Mouse (Mus musculus) heart, postnatal 0 days (tissue): Measurements from ENCODE around the gene Sertad2. TPM values are rescaled to one million over a fixed set of nuclear protein-coding genes. Genes with fewer than 3 reads are reported as not detected.

Experiments used
- ATAC-seq: fragments of 200-750 bp; cut with Nextera tagmentation; 2 replicates; pipeline ENCODE4 v1.8.0; 2017; ENCODE audit warnings: low read depth, moderate number of reproducible peaks, moderate library complexity; ENCODE audit not compliant: insufficient read depth
- DNase-seq: peaks from one replicate; pipeline ENCODE4 v3.0.0-alpha.2; 2016; ENCODE audit warnings: low spot score
- H3K27ac ChIP-seq: fragments of 300-500 bp; sonication (generic); 2 replicates; pipeline ENCODE4 v1.5.1; 2014; ENCODE audit warnings: low read depth, mild to moderate bottlenecking
- H3K27me3 ChIP-seq: fragments of 300-500 bp; sonication (generic); 2 replicates; pipeline ENCODE4 v1.6.1; 2014; ENCODE audit warnings: low read length, mixed read lengths; ENCODE audit not compliant: control insufficient read depth, insufficient read depth
- H3K36me3 ChIP-seq: fragments of 300-500 bp; sonication (generic); replicated peaks from 2 replicates; pipeline ENCODE4 v1.6.1; 2014; ENCODE audit warnings: low read length, mixed read lengths; ENCODE audit not compliant: control insufficient read depth, insufficient read depth
- H3K4me1 ChIP-seq: fragments of 300-500 bp; sonication (generic); 2 replicates; pipeline ENCODE4 v1.6.1; 2014; ENCODE audit warnings: antibody characterized with exemption; ENCODE audit not compliant: control insufficient read depth, insufficient read depth
- H3K4me2 ChIP-seq: fragments of 300-500 bp; sonication (generic); 2 replicates; pipeline ENCODE4 v1.6.1; 2014; ENCODE audit warnings: low read depth, mild to moderate bottlenecking, low read length, moderate library complexity
- H3K4me3 ChIP-seq: fragments of 300-500 bp; sonication (generic); 2 replicates; pipeline ENCODE4 v1.5.1; 2014; ENCODE audit warnings: low read depth, low read length
- H3K9ac ChIP-seq: fragments of 300-500 bp; sonication (generic); replicated peaks from 2 replicates; pipeline ENCODE4 v1.6.1; 2014; ENCODE audit warnings: low read depth, low read length, mixed read lengths
- H3K9me3 ChIP-seq: fragments of 300-500 bp; sonication (generic); replicated peaks from 2 replicates; pipeline ENCODE4 v1.6.1; 2016; ENCODE audit warnings: low read length; ENCODE audit not compliant: control insufficient read depth
- CTCF ChIP-seq: IDR thresholded peaks from 2 replicates; pipeline ENCODE4 v1.5.1; 2016; ENCODE audit warnings: antibody characterized with exemption, control low read depth, low read depth
- EP300 ChIP-seq: IDR thresholded peaks from 2 replicates; pipeline ENCODE4 v1.6.1; 2016; ENCODE audit warnings: antibody characterized with exemption, low read depth
- WGBS: fragments of 180-500 bp; shearing (Covaris S2); extraction: QIAGEN DNeasy Blood & Tissue Kit; methylation state at CpG from one replicate; pipeline ENCODE4 v1.1.7; 2014; 5-methylcytosine and 5-hydroxymethylcytosine counted together
- polyA plus RNA-seq: library from polyadenylated mRNA; unstranded; fragments of >200 nt; fragmentation: Nextera tagmentation; extraction: Ambion mirVana; gene quantifications from 2 replicates; pipeline ENCODE4 v1.2.1, GENCODE M21; 2015
- total RNA-seq: library from RNA; depleted of rRNA; stranded (reverse); fragments of >200 nt; gene quantifications from 2 replicates; pipeline ENCODE4 v1.2.3, GENCODE M21; 2014; ENCODE audit warnings: low replicate concordance

The Sertad2 gene
- total and polyA plus RNA-seq, 2 experiments from 2014 or later, result 33.3 to 33.5 TPM

DNA sequence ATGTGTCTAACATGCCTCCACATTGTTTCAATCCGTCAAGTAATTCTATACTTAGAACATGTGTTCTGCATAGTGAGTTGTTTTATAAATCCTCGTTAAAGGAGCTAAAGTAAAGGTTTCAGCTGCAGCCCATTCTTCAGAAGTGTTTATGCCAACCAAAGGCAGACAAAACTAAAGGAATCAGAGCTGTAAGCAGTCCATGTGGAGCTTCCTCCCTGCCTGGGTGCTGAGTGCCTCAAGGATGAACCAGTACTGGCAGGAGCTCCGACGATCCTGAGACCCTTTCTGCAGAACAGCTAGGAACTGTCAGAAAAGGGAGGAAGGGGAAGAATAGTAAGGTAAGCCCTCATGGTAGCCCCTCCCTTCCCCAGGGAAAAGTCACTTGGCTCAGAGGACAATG lies 28.3 kb upstream of the Sertad2 start:
- Histone ChIP-seq H3K9ac (no peak overlapping the region), H3K4me2 (no peak overlapping the region), H3K27me3 (no peaks in the 10 kb centered on the region), H3K9me3 (no peaks in the 10 kb centered on the region), H3K4me1 (no peaks in the 10 kb centered on the region), H3K4me3 (no peak overlapping the region), H3K27ac (no peak overlapping the region), H3K36me3 (no peaks in the 10 kb centered on the region)
- no peak for ATAC-seq
- TF ChIP-seq EP300 (no peak), CTCF (no peak)
- DNase-seq, result no peak
- WGBS, result 58% methylated on average over 4 of the region's 4 CpGs

DNA sequence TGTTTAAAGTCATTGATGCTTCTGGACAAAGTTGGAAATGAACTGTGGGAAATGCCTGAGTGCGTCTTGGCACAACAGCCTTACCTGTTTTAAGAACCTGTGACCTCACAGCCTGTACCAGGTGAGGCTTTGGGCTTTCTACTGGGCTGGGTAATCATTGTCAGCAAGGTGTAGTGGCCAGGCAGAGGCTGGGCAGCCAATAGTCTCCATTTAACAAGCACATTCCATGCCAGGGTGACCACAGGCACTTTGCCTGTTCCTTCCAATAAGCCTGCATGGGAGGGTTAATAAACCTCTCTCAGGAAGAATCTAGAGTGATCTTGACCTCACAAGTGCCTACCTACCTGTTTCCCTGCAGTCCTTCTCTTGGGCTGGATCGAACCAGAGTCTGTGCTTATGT lies 21.7 kb upstream of the Sertad2 start:
- WGBS, result 87% methylated on average over 2 of the region's 2 CpGs
- ATAC-seq, result no peak

DNA sequence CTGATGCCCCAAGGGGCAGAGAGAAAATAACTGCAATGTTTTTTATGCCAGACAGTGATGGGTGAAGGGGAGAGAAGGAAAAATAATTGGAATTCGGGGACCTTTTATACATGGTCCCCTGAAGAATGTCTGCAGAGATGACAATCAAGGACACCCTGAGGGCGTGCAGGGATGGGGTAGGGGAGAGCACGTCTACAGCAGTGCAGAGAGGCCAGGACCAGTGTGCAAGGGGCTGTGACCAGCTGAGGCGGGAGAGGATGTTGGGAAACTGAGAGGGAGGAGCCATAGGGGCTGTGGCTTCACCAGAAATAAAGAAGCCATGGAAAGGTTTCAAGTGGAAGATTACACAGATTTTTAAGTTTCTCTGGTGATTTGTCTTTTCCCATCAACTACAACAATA lies 20.3 kb upstream of the Sertad2 start:
- no peak for ATAC-seq
- no peaks in the 10 kb centered on the region for H3K36me3 ChIP-seq
- WGBS, result 59% methylated on average over 4 of the region's 4 CpGs

More for the DNA sequence above, 21.7 kb upstream of the Sertad2 start:
- no peak overlapping the region for H3K27ac ChIP-seq
- no peaks in the 10 kb centered on the region for H3K27me3 ChIP-seq
- H3K36me3 ChIP-seq, result no peaks in the 10 kb centered on the region
- H3K4me2 ChIP-seq, result no peak overlapping the region
- H3K9me3 ChIP-seq, result no peaks in the 10 kb centered on the region
- no peak overlapping the region for H3K9ac ChIP-seq
- no peak for DNase-seq
- H3K4me3 ChIP-seq, result no peak overlapping the region
- TF ChIP-seq EP300, result no peak
- no peak for TF ChIP-seq CTCF
- no peaks in the 10 kb centered on the region for H3K4me1 ChIP-seq

DNA sequence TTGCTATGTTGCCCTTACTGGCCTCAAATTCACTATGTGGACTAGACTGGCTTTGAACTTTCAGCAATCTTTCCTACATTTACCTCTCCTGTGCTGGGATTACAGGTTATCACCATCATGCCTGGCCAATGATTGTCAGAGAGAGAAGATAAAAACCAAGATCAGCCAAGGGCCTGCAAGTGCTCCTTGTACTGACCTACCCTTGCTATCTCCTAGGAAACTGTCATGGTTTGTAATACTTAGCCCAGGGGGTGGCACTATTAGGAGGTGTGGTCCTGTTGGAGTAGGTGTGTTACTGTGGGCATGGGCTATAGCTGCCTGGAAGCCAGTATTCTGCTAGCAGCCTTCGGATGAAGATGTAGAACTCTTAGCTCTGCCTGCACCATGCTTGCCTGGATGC lies 18.6 kb upstream of the Sertad2 start:
- Histone ChIP-seq H3K36me3 (no peaks in the 10 kb centered on the region), H3K27me3 (no peaks in the 10 kb centered on the region), H3K4me1 (no peaks in the 10 kb centered on the region), H3K4me3 (no peak overlapping the region), H3K9me3 (no peaks in the 10 kb centered on the region), H3K4me2 (no peak overlapping the region), H3K9ac (no peak overlapping the region), H3K27ac (no peak overlapping the region)
- ATAC-seq (no peak), DNase-seq (no peak)
- WGBS, result 87% methylated on average over 1 of the region's 1 CpGs
- TF ChIP-seq CTCF, result no peak
- no peak for TF ChIP-seq EP300

More for the DNA sequence above, 20.3 kb upstream of the Sertad2 start:
- Histone ChIP-seq H3K27me3 (no peaks in the 10 kb centered on the region), H3K9me3 (no peaks in the 10 kb centered on the region), H3K4me2 (no peak overlapping the region), H3K9ac (no peak overlapping the region), H3K27ac (no peak overlapping the region), H3K4me1 (no peaks in the 10 kb centered on the region), H3K4me3 (no peak overlapping the region)
- no peak for DNase-seq
- no peak for TF ChIP-seq CTCF

DNA sequence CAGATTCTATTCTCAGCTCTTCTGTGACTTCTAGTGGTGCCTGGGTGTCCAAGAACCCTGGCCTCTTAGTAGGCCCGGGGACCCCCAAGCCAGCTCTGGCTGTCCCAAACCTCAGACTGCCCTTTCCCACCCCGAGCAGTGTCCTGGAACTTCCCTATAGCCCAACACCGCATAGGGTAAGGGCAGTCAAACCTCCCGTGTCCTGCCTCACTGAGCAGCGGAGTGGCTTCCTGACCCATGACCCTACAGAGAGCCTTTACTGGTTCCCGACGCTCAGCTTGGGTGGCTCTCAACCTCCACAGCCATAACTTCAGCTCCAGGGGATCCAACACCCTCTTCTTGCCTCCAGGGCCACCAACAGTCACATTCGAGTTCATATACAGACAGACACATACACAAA lies 17.1 kb upstream of the Sertad2 start:
- TF ChIP-seq EP300, result no peak
- TF ChIP-seq CTCF, result no peak
- Histone ChIP-seq H3K27me3 (no peaks in the 10 kb centered on the region), H3K36me3 (no peaks in the 10 kb centered on the region), H3K9ac (no peak overlapping the region), H3K4me3 (no peak overlapping the region), H3K4me2 (no peak overlapping the region), H3K9me3 (no peaks in the 10 kb centered on the region), H3K4me1 (no peaks in the 10 kb centered on the region), H3K27ac (no peak overlapping the region)
- ATAC-seq, result no peak
- no peak for DNase-seq
- WGBS, result 83% methylated on average over 8 of the region's 8 CpGs

DNA sequence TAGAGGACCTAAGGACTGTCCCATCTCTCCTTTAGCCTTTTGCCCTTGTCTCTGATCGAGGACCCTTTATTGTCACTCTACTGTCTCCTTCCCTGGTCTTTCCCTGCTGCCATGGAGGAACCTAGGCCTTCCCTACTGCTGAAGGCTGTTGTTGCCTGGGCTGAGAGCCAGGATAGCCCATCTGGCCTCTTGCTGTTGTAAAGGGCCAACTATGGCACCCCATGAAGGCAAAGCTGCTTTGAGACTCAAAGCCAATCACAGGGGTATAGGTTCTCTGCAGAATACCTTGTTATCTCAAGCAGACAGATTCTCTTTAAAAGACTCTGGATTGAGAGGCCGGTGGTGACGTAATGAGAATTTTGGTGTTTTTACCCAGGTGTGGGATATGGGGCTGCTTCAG lies 15.2 kb upstream of the Sertad2 start:
- Histone ChIP-seq H3K9me3 (no peaks in the 10 kb centered on the region), H3K4me2 (no peak overlapping the region), H3K36me3 (no peaks in the 10 kb centered on the region), H3K27ac (no peak overlapping the region), H3K4me3 (no peak overlapping the region), H3K4me1 (peaks cover 7% of the 10 kb centered on the region), H3K27me3 (no peaks in the 10 kb centered on the region), H3K9ac (no peak overlapping the region)
- ATAC-seq (no peak), DNase-seq (no peak)
- WGBS, result 88% methylated on average over 3 of the region's 3 CpGs
- TF ChIP-seq EP300 (no peak), CTCF (no peak)
